Mouse (Mus musculus): Measurements from ENCODE around the gene Arhgef15.
"Not testable (repeated sequence)": the region's sequence is repeated elsewhere in the genome, so short reads cannot be mapped to it uniquely, and the experiment has no call there.

The Arhgef15 gene

DNA sequence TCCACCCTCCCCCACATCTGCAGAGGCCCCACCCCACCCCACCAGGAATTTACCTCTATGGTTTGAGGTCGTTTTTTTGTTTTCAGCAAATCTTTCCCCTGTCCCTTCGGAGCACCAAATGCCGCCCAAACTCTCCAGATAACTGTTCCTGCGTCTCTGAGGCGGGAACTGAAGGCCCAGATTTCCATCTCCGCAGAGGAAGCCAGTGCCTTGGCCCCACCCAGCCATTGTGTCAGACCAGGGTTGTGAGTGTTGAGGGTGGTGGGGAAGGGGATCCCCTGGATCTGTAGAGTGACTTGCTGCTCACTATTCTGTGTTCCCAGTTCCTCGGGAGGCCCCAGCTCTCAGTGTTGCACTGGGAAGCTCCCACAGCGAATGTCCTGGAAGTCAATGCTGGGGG lies at the start of gene Arhgef15:
Gene Arhgef15 (minus strand): TSS at position 173 of the 400 bp plus-strand sequence.
- DNase-seq: peak; percentile 43

DNA sequence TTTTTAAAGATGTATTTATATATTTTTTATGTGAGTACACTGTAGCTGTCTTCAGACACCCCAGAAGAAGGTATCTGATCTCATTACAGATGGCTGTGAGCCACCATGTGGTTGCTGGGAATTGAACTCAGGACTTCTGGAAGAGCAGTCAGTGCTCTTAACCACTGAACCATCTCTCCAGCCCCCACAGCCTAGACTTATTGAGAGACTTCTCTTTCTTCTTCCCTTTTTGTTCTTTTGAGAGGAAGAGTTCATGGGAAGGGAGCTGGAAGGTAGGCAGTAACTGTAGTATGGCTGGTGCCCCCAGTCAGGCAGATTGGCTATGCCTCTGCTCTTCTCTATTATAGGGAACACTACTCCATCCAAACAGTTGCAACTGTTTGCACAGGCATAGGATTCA lies 49.3 kb upstream of the Arhgef15 start:
- not testable (repeated sequence) for DNase-seq

DNA sequence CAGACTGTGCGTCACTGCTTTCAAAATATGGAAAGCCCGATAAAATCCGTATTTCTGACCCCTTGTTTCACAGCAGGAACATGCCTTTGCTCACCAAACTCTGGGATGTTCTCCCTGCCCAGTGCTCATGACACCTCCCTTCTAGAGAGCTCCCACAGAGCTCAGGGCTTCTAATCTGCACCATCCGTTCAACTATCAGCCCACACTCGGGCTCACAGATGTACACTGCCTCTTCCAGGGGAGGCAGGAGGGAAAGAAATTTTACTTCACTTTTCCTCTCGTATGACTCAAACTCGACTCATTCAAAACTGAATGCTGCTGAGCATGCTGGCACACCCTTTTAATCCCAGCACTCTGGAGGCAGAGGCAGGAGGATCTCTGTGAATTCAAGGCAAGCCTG lies 47.9 kb upstream of the Arhgef15 start:
- DNase-seq: no peak

DNA sequence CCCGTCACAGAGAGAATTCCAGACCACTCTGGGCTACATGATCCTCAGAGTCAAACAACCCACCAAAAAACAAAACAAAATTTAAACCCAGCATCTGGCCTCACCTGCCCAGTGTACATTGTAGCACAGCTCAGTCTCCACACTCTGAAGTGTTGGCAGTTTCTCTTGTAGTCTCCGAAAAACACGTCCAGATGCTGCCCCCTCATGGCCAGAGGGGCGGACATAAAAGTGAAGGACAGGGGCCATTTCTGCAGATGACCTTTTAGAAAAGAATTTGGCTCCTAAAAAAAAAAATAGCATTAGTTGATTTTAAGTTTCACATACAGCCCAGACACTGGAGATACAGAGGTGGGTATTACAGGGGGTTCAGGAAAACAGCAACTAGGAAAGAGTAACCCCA lies 46.3 kb upstream of the Arhgef15 start:
- peak; percentile 52 for DNase-seq

DNA sequence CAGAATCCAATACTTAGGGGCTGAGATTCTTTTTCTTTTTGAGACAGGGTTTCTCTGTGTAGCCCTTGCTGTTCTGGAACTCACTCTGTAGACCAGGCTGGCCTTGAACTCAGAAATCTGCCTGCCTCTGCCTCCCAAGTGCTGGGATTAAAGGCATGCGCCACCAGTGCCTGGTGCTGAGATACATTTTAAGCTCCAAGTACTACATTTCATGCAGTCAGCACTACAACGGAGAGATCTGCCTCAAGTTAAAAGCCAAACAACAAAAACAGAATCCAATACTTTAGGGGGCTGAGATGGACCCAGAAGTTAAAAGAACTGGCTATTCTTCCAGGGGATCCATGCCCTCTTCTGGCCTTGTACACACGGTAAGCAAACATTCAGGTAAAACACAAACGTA lies 45.5 kb upstream of the Arhgef15 start:
- DNase-seq: not testable (repeated sequence)

DNA sequence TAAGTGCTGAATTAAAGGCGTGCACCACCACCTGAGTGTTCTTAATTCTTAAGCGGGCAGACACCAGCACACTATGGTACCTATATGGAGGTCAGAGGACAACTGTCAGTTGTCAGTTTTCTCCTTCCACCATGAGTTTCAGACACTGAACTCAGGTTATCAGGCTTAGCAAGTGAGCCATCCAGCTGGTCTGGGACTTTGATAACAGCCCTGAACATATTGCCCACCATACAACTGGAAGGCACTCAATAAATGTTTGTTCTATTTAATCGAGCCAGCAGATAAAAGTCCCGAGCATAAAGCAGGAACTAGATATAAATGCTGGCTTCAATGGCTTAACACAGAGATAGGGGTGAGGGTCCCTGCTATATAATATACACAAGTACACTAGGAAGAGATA lies 39.8 kb upstream of the Arhgef15 start:
- no peak for DNase-seq

DNA sequence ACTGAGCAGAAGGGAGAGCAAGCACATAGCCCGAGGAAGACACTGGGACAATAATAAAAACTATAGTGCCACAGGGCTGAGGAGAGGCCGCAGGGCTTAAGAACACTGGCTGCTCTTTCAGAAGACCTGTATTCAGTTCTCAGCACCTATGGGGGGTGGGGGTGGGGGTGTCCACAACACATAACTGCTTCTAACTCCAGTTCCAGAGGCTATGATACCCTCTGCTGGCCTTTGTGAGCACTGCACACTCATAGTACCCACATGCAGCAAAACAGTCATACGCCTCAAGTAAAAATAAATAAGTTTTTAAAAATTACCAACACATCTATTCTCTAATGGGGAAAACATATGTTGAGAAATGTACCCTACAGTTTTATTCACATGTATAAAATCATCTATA lies 37.1 kb upstream of the Arhgef15 start:
- no peak for DNase-seq

DNA sequence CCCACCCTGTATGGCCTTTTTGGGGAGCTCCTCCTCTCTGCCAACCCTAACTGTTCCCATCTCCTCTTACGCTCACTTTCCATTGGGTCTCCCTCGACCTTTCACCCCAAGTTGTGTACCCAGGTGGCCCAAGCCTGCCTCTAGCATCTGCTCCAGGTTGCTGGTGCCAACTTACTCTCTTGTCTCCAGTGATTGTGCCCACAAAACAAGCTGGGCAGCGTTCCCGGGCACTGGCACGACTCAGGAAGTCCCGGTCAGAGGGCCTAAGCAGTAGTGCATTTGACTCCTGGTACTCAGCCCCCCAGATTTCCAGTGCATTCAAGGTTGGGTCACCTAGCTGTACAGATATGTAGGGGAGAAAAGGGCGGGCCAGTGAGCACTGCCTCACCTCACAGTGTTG lies 35.8 kb upstream of the Arhgef15 start:
- DNase-seq: no peak

DNA sequence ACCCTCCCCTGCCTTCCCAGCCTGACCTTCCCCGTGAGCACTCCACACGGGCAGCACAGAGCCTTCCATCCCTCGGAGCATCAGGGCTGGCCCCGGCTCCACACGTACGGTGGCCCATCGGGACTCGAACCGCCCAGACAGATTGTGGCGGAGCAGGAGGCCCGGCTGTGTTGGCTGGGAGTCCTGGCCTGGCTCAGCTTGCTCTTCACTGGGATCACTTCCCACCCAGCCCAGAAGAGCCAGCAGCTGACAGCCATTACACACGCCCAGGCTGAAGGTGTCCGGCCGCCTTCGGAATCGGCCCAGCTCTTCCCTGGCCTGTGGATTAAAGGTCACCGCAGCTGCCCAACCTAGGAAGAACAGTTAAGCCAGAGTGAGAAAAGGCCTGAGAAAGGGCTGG lies 31.1 kb upstream of the Arhgef15 start:
- DNase-seq: no peak

DNA sequence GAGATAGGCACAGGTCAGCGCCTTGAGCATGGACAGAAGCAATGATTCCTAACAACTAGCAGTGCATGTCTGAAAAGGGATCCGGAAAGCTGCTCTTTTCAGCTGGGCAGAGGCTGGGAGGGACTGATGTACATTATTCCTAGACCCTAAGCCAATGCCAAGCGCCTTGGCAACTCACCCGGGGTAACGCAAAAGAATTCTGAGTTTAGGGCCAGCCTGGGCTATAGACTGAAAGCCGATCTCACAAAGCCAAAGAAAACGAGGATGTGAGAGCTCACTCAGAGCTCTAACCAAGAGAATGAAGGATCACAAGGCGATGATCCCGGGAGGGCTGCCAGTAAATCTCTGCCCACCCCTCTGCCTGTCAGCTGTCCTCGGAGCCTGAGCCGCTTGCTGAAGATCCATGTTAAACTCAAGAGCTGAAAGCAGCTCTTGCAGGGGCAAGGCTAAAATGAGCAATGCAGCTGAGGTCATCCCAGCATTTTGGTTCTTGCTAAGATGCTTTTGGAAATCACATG lies 30.1 kb upstream of the Arhgef15 start:
- DNase-seq: no peak

DNA sequence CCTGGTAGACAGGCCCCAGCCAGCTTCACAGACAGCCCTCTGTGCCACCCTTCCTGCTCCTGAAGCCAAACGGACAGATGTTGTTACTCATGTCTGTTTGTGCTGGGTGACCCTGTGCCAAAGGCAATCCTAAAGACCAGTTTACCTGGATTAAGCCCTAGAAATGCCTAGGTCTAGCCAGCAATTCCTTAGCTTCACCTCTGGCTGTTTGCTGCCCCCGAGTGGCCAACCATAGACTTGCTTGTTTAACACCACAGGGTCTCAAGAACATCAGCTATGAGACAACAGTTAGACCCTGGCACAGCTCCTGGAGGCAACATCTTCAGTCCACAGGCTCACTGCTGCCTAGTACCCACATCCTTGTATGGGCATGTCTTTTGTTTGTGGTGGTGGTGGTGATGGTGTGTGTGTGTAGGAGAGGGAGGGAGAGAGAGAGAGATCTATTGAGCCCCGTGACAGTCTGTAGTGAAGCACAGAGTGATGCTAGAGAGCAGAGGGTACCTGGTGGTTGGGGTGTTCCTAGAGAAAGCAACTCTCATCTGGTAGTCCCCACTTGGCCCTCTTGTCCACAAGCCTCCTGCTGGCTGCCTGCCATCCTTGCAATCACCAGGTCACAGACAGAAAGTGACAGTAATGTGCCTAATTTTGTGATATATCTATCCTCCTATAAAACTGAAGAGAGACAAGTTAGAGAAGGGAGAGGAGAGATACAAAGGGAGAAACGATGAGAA lies 25.5 kb upstream of the Arhgef15 start:
- DNase-seq: peak; percentile 91

DNA sequence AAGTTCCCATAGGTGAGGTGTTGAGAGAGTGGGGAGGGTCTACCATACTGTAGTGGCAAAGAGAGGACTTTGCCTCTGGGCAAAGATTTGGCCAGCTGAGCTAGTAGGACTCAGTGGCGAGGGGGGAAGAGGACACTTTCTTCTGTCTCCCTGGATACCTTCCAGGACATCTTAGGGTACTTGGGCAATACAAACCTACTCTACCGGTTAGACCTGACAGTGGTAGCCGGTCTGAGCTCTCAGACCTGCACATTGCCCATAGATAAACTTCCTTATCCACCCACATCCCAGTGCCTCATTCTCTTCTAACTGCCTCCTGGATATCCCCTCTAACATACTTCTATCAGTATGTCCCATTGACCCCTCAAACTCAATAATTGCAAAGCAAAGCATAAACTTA lies 23.6 kb upstream of the Arhgef15 start:
- DNase-seq: no peak

DNA sequence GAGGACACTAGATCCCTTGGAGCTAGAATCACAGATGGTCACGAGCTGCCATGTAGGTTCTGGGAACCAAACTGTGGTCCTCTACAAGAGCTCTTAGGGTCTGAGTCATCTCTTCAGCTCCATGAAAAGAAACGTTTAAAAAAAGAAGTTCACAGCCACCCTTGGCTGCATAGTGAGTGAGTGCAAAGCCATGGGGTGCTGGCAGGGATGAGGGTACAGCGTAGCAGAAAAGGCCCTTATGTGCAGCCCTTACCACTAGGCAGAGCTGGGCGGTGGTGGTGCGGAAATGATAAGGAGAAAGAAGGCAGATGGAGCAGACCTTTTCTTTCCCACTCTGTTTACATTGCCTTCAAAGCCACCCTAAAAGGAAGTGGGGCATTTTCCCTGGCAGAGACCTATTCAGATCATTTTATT lies 22.0 kb upstream of the Arhgef15 start:
- DNase-seq: no peak

DNA sequence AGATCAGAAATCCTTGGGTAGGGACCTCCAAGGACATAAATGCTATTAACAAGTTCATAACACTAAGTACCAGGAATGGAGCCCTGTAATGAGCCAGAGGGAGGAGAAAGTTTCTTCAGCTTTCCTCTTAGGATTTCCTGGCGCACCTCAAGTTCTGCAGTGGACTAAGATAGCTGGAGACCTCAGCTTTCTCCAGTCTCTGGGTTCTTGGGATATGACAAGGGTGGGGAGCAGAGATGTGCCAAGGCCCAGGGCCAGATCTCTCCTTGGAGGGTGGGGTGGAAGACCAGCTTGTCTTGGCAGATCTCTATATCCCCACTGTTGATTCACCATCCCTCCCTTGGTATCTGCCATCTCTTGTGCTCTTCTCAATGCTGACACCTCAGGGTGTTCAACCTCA lies 18.3 kb upstream of the Arhgef15 start:
- DNase-seq: no peak

DNA sequence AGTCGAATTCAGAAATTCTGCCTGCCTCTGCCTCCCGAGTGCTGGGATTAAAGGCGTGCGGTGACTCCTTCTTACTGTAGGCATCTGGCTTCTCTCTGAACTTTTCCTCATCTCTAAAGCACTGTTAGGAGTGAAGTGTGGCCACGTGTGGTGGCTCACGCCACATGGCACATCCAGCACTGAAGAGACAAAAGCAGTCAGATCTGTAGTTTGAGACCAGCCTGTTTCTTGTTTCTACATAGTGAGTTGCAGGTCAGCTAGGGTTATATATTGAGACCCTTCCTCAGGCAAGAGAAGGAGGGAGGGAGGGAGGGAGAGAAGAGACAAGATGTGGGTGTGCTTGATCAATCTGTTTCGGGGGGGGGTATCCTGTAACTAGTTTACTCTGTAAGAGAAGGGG lies 17.8 kb upstream of the Arhgef15 start, which contains the start of gene Rangrf:
Gene Rangrf (minus strand): TSS at position 101 of the 400 bp plus-strand sequence.
- no peak for DNase-seq

DNA sequence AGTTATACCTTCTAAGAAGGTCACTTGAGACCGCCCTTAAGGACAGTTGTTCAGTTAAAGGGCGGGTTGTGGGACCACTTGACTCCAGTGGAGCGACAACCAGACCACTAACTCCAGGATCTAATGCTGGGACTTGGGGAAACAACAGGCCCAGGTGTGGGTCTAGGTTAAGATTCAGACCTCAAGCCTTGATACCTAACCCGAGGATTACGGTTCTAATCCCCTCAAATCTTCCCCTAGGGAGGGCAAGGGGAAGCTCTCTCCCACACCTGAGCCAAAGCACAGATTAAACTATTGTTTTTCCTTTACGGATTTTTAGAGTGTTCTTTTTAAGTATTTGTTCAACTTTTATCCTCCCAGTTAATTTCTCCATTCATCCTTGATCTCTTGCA lies 16.8 kb upstream of the Arhgef15 start:
- DNase-seq: no peak

DNA sequence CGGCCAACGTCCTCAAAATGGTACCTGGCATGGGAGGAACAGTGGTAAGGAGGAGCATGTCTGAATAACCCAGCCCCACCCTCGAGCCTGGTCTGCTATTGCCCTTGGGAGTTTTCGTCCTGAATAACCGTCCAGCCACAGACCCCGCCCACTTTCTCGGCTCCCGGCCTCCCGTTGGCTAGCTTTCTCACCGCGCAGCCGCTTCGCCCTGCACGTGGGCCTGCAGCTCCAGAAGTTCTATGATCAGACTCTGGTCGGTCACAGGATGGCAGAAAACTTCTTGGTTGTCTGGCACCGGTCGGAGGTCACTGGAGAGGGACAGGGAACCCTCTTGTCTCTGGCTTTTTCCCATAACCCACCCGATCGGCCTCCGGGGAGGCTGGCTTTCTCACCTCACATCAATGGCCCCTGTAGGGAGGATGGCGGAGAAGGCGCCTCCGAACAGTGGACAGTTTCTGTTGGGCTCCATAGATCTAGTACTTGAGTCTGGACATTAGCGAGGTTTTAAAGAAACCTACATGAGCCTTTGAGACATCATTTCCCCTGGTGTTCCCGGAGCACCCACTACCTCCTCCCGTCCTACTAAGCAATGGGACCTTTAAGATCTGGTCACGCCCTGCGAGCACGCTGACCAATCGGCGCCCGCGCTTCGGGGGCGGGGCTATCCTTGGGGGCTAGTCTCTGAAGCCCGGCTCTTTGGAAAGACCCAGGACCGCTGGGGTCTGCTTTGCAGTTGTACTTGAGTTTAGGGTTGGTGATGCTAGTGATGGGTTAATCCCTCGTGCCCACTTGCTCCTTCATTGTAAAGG lies 16.2 kb upstream of the Arhgef15 start:
- peak; percentile 92 for DNase-seq

DNA sequence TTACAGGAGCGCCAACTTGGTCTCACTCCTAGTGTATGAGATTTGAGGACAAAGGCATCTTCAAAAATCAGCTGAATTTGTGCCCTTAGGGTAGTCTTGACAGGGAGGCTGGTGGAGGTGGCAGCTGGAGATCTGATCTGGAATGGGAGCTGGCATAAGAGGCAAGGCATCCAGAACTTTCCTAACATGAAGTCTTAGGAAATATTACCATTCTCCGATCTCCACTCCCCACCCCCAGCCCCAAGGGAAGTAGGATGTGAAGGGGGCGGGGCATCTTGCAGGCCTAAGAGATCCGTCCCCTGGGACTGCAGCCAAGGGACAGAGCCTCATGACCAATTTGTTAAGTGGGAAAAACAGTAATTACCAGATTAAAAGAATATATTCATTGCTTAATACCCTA lies 13.0 kb upstream of the Arhgef15 start:
- DNase-seq: peak; percentile 82

DNA sequence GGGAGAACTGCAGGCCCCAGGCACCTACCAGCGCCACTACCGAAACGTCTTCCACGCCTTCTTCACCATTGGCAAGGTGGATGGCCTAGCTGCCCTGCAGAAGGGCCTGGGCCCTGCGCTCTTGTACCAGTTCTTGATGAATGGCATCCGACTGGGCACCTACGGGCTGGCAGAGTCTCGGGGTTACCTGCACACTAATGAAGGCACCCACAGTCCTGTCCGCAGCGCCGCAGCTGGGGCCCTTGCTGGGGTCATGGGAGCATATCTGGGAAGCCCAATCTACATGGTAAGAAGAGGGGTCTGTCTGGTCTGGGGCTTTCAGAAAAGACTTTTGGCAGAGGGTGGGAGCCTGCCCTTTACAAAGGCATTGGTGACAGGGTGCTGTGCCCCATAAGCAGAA lies 11.5 kb upstream of the Arhgef15 start:
- DNase-seq: no peak

DNA sequence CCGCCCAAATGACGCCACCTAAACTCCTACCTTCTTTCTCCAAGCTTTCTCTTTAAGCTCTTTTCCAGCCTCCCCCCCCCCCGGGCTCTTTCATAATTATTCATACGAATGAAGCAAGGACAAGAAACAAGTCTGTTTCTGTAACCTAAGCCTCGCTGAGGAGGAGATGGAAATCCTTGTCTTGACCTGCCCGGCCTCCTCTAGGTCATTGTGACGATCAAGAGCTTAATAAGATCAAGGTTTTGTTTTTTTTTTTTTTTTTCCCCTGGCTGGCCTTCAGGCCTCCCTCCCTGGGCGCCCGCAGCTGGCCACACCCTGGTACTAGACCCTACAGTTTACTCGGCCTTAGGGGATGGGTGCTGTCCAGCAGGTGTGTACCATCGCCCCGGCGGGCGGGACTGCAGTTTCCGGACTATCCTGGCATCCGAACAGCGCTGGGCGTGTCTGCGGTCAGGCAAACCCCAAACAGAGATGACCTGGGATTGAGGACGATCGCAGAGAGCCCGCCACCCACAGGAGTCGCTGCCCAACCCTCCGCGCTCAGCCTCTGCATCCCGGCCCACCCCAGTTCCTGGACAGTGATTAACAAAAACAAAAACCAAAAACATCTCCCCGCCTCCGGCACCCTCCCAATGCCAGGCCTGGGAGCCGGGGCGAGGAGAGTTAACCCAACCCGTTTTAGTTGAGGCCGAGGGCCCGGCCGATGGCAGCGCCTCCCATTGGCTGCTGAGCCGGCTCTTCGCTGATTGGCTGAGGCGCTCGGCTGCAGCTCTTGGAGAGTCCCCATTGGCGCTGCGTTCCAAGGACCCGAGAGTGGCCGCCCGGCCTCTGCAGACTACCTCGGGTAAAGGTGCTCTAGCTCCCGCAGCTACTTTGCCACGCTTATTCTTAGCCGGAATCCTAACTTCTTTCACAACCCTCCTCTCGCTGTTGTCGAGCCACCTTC lies 10.3 kb upstream of the Arhgef15 start, which contains the start of gene Slc25a35:
Gene Slc25a35 (plus strand): TSS at position 795 of the 946 bp plus-strand sequence.
- DNase-seq: peak; percentile 94

DNA sequence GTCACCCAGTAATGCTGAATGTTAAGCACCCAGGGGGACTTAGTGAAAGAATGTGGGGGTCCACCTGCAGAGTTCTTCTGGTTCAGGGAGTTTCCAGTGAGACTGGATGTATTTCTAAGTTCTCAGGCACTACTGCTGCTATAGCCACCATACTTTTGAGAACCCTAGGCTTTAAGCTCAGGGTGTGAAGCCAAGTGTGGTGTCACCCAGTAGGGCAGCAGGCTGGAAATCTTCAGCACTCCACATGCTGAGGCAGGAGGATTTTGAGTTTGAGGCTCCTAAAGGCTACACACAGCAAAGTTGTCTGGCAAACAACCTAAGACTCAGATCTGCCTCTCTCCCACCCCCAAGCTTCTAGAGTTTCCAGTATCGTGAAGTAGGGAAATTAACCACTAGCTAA lies 9.3 kb upstream of the Arhgef15 start:
- no peak for DNase-seq

DNA sequence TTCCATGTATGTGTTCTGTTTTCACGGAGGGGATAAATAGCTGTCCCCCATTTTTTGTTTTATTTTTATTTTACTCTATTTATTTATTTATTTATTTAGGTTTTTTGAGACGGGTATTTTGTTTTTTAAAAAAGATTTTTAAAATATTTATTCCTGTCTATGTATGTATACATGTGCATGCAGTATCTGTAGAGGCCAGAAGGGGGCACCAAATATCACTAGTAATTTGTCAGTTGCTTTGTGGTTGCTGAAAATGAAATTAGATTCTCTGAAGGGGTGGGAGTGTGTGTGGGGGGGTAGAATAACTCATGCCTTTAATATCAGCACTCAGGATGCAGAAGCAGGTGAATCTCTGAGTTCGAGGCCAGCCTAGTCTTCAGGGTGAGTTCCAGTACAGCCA lies 8.6 kb upstream of the Arhgef15 start:
- peak; percentile 82 for DNase-seq

DNA sequence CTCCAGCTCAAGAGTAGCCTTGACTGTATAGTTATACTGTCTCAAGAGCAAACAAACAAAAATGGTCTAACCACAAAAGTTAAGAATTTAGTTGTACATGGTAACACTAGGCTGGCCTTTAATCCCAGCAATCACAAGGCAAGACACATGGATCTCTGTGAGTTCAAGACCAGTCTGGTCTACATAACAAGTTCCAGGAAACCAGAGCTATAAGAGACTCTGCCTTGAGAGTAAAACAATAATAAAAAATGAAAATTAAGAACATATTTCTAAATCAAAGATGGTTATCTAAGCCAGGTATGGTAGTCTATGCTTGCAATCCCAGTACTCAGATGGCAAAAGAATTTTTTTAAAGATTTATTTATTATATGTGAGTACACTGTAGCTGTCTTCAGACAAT lies 7.8 kb upstream of the Arhgef15 start:
- DNase-seq: no peak
